Mouse (Mus musculus): Measurements from ENCODE around the gene Rab11fip3.
"Not testable (repeated sequence)": the region's sequence is repeated elsewhere in the genome, so short reads cannot be mapped to it uniquely, and the experiment has no call there.

Gene Rab11fip3

GRCm38 (mm10) chr17:26068831-26069739 lies at the start of gene Rab11fip3:
Gene Rab11fip3 (minus strand): TSS chr17:26069555.
- peak; percentile 59 to 72 for DNase-seq (ENCODE audit: low spot score in 2 of 2)

- no peak for DNase-seq (ENCODE audit: low spot score in 2 of 2)
These were observed 47.3 kb upstream of the Rab11fip3 start for GRCm38 (mm10) chr17:26116503-26117258.

GRCm38 (mm10) chr17:26115956-26116487 lies 46.7 kb upstream of the Rab11fip3 start:
- DNase-seq (ENCODE audit: low spot score in 2 of 2) = no peak

GRCm38 (mm10) chr17:26115205-26115898 lies 46.0 kb upstream of the Rab11fip3 start:
- no peak for DNase-seq (ENCODE audit: low spot score in 2 of 2)

GRCm38 (mm10) chr17:26114461-26114860 lies 45.1 kb upstream of the Rab11fip3 start:
- DNase-seq (ENCODE audit: low spot score in 2 of 2) = not testable (repeated sequence)

- DNase-seq (ENCODE audit: low spot score in 2 of 2) = no peak
These were observed 44.7 kb upstream of the Rab11fip3 start for GRCm38 (mm10) chr17:26114061-26114460.

GRCm38 (mm10) chr17:26113181-26113948 lies 44.0 kb upstream of the Rab11fip3 start, which contains the start of gene Tmem8:
Gene Tmem8 (plus strand): TSS chr17:26113299.
- peak; percentile 41 to 56 for DNase-seq (ENCODE audit: low spot score in 2 of 2)

GRCm38 (mm10) chr17:26112751-26113150 lies 43.4 kb upstream of the Rab11fip3 start:
- DNase-seq (ENCODE audit: low spot score in 2 of 2) = no peak

GRCm38 (mm10) chr17:26111722-26112121 lies 42.4 kb upstream of the Rab11fip3 start:
- DNase-seq (ENCODE audit: low spot score in 2 of 2) = no peak

- no peak for DNase-seq (ENCODE audit: low spot score in 2 of 2)
These were observed 41.7 kb upstream of the Rab11fip3 start for GRCm38 (mm10) chr17:26111024-26111423.

GRCm38 (mm10) chr17:26110156-26110555 lies 40.8 kb upstream of the Rab11fip3 start:
- no peak for DNase-seq (ENCODE audit: low spot score in 2 of 2)

- no peak for DNase-seq (ENCODE audit: low spot score in 2 of 2)
These were observed 36.3 kb upstream of the Rab11fip3 start for GRCm38 (mm10) chr17:26105619-26106018.

- no peak for DNase-seq (ENCODE audit: low spot score in 2 of 2)
These were observed 32.1 kb upstream of the Rab11fip3 start for GRCm38 (mm10) chr17:26101478-26101877.

GRCm38 (mm10) chr17:26100166-26100565 lies 30.8 kb upstream of the Rab11fip3 start:
- no peak for DNase-seq (ENCODE audit: low spot score in 2 of 2)

GRCm38 (mm10) chr17:26099316-26099715 lies 30.0 kb upstream of the Rab11fip3 start:
- not testable (repeated sequence) for DNase-seq (ENCODE audit: low spot score in 2 of 2)

- DNase-seq (ENCODE audit: low spot score in 2 of 2) = no peak
These were observed 29.1 kb upstream of the Rab11fip3 start for GRCm38 (mm10) chr17:26098461-26098860.

GRCm38 (mm10) chr17:26095121-26095740 lies 25.9 kb upstream of the Rab11fip3 start, which contains the start of gene Nme4:
Gene Nme4 (minus strand): TSS chr17:26095602.
- peak in 1 of 2 experiments; percentile 36 for DNase-seq (ENCODE audit: low spot score in 2 of 2)

GRCm38 (mm10) chr17:26094531-26095110 lies 25.3 kb upstream of the Rab11fip3 start:
- DNase-seq (ENCODE audit: low spot score in 2 of 2) = no peak

GRCm38 (mm10) chr17:26089905-26090632 lies 20.7 kb upstream of the Rab11fip3 start, which contains the start of gene Decr2:
Gene Decr2 (minus strand): TSS chr17:26090337.
- peak; percentile 72 to 86 for DNase-seq (ENCODE audit: low spot score in 2 of 2)

Data from frontal cortex, postnatal 25 days (tissue).